In genomic region chr19:3667979-3668378, GRCm38 (mm10) we compare ENCODE assay signal across 11 mouse cellular contexts. TPM values are rescaled to one million over a fixed set of nuclear protein-coding genes. Genes with fewer than 3 reads are reported as not detected.
DNase-seq lines count a peak whose midpoint lies in the region; ATAC-seq lines count a peak whose summit lies in the region.
"Had no signal": no experiment of that assay in that cellular context is flagged by ENCODE, and none has a peak within 500 bp of the region (broad histone marks: within the 10 kb centered on the region; RNA-seq: fewer than 3 reads in every experiment).

No protein-coding gene starts in this region.

- H3K27me3 ChIP-seq in kidney, embryonic 15.5 days = no peaks in the 10 kb centered on the region
- H3K27me3 ChIP-seq in liver, embryonic 12.5 days (replicated peaks) = no peaks in the 10 kb centered on the region

- H3K4me2 ChIP-seq in kidney, embryonic 15.5 days = no peak overlapping the region
- H3K4me2 ChIP-seq in liver, embryonic 12.5 days = no peak overlapping the region

- H3K4me3 ChIP-seq in kidney, embryonic 15.5 days (replicated peaks) = no peak overlapping the region
- no peak overlapping the region for H3K4me3 ChIP-seq in liver, embryonic 12.5 days
- H3K4me3 ChIP-seq: myocyte had no signal

- no peak for ATAC-seq in kidney, embryonic 15.5 days (replicated peaks; ENCODE audit: low FRiP score)
- no peak for ATAC-seq in liver, embryonic 12.5 days
- ATAC-seq: forebrain, postnatal 0 days had no signal

- H3K36me3 ChIP-seq in kidney, embryonic 15.5 days = peaks cover 18% of the 10 kb centered on the region
- peaks cover 14% of the 10 kb centered on the region for H3K36me3 ChIP-seq in liver, embryonic 12.5 days

- no peaks in the 10 kb centered on the region; the same call in 1 of the 2 replicates for H3K9me3 ChIP-seq in kidney, embryonic 15.5 days (replicated peaks)
- H3K9me3 ChIP-seq in liver, embryonic 12.5 days (replicated peaks) = no peaks in the 10 kb centered on the region

- H3K9ac ChIP-seq in kidney, embryonic 15.5 days = no peak overlapping the region
- no peak overlapping the region for H3K9ac ChIP-seq in liver, embryonic 12.5 days
- H3K9ac ChIP-seq: forebrain, postnatal 0 days had no signal

- WGBS in kidney, embryonic 15.5 days = 67% methylated on average over 11 of the region's 11 CpGs
- WGBS in liver, embryonic 12.5 days (ENCODE audit: insufficient replicate concordance) = 55% methylated on average over 11 of the region's 11 CpGs

- peaks cover 65% of the 10 kb centered on the region for H3K4me1 ChIP-seq in kidney, embryonic 15.5 days
- peaks cover 60% of the 10 kb centered on the region for H3K4me1 ChIP-seq in liver, embryonic 12.5 days

- H3K27ac ChIP-seq in kidney, embryonic 15.5 days = peak overlapping the region; percentile 49
- 0 out of 2 replicates have a peak overlapping the region, but pooled peaks have one; percentile 29 for H3K27ac ChIP-seq in liver, embryonic 12.5 days

- no peak for DNase-seq in kidney, postnatal 25 days
- DNase-seq in thymus, postnatal 14 days = peak; percentile 45
- no peak for DNase-seq in thymus, postnatal 10 days (ENCODE audit: low spot score in 2 of 2)
- no peak for DNase-seq in Muller cell, postnatal 12 days (ENCODE audit: inconsistent ontology term)
- DNase-seq in gastrocnemius, postnatal 25 days = no peak
- DNase-seq in ovary, postnatal 10 days (ENCODE audit: low spot score) = no peak
- DNase-seq: forebrain, postnatal 0 days; lung, adult 2 months had no signal

RNA-seq across cellular contexts. Expression of gene Lrp5, which starts 18.4 kb away (rescaled TPM):
- 5.8 and 6.9 TPM in 2 replicates for polyA plus RNA-seq in kidney, embryonic 15.5 days (2015; fragmentation: Nextera tagmentation; extraction: Ambion mirVana)
- 2.7 TPM in 2 replicates for polyA plus RNA-seq in liver, embryonic 12.5 days (2016; fragmentation: Nextera tagmentation; extraction: Ambion mirVana)
- total RNA-seq in gastrocnemius, postnatal 25 days (2021) = 10 to 100 TPM; 24.6 to 28.2 TPM

RNA-seq across cellular contexts. Expression of gene 1810055G02Rik, which starts 40.1 kb away (rescaled TPM):
- 39.7 and 43.9 TPM in 2 replicates for polyA plus RNA-seq in kidney, embryonic 15.5 days (2015; fragmentation: Nextera tagmentation; extraction: Ambion mirVana)
- 16.4 and 16.5 TPM in 2 replicates for polyA plus RNA-seq in liver, embryonic 12.5 days (2016; fragmentation: Nextera tagmentation; extraction: Ambion mirVana)
- 10 to 100 TPM; 10.8 to 12.6 TPM for total RNA-seq in gastrocnemius, postnatal 25 days (2021)
